Mouse (Mus musculus) urinary bladder, adult 2 months (tissue): Measurements from ENCODE around the gene Tbpl1. TPM values are rescaled to one million over a fixed set of nuclear protein-coding genes. Genes with fewer than 3 reads are reported as not detected.

Experiments used
- polyA plus RNA-seq: library from polyadenylated mRNA; depleted of rRNA; stranded (reverse); fragments of >200 nt; gene quantifications from 2 replicates; pipeline ENCODE4 v1.2.3, GENCODE M21; 2012; rRNA removed

Gene Tbpl1
- polyA plus RNA-seq, 1 experiment, result 36.6 TPM

Other genes starting within 250 kb of the Tbpl1 start
- gene Slc2a12, start 86.9 kb downstream of the Tbpl1 start, polyA plus RNA-seq, result 9.4 and 12.5 TPM in 2 replicates
- 285 and 296 TPM in 2 replicates for gene Tcf21, start 88.2 kb upstream of the Tbpl1 start, polyA plus RNA-seq